Mouse (Mus musculus) heart, postnatal 0 days (tissue): ENCODE results near the gene Kdsr. TPM values are rescaled to one million over a fixed set of nuclear protein-coding genes. Genes with fewer than 3 reads are reported as not detected.

Source experiments
- ATAC-seq: fragments of 200-750 bp; cut with Nextera tagmentation; 2 replicates; pipeline ENCODE4 v1.8.0; 2017; ENCODE audit warnings: low read depth, moderate number of reproducible peaks, moderate library complexity; ENCODE audit not compliant: insufficient read depth
- DNase-seq: peaks from one replicate; pipeline ENCODE4 v3.0.0-alpha.2; 2016; ENCODE audit warnings: low spot score
- H3K27ac ChIP-seq: fragments of 300-500 bp; sonication (generic); 2 replicates; pipeline ENCODE4 v1.5.1; 2014; ENCODE audit warnings: low read depth, mild to moderate bottlenecking
- H3K27me3 ChIP-seq: fragments of 300-500 bp; sonication (generic); 2 replicates; pipeline ENCODE4 v1.6.1; 2014; ENCODE audit warnings: low read length, mixed read lengths; ENCODE audit not compliant: control insufficient read depth, insufficient read depth
- H3K36me3 ChIP-seq: fragments of 300-500 bp; sonication (generic); replicated peaks from 2 replicates; pipeline ENCODE4 v1.6.1; 2014; ENCODE audit warnings: low read length, mixed read lengths; ENCODE audit not compliant: control insufficient read depth, insufficient read depth
- H3K4me1 ChIP-seq: fragments of 300-500 bp; sonication (generic); 2 replicates; pipeline ENCODE4 v1.6.1; 2014; ENCODE audit warnings: antibody characterized with exemption; ENCODE audit not compliant: control insufficient read depth, insufficient read depth
- H3K4me2 ChIP-seq: fragments of 300-500 bp; sonication (generic); 2 replicates; pipeline ENCODE4 v1.6.1; 2014; ENCODE audit warnings: low read depth, mild to moderate bottlenecking, low read length, moderate library complexity
- H3K4me3 ChIP-seq: fragments of 300-500 bp; sonication (generic); 2 replicates; pipeline ENCODE4 v1.5.1; 2014; ENCODE audit warnings: low read depth, low read length
- H3K9ac ChIP-seq: fragments of 300-500 bp; sonication (generic); replicated peaks from 2 replicates; pipeline ENCODE4 v1.6.1; 2014; ENCODE audit warnings: low read depth, low read length, mixed read lengths
- H3K9me3 ChIP-seq: fragments of 300-500 bp; sonication (generic); replicated peaks from 2 replicates; pipeline ENCODE4 v1.6.1; 2016; ENCODE audit warnings: low read length; ENCODE audit not compliant: control insufficient read depth
- CTCF ChIP-seq: IDR thresholded peaks from 2 replicates; pipeline ENCODE4 v1.5.1; 2016; ENCODE audit warnings: antibody characterized with exemption, control low read depth, low read depth
- EP300 ChIP-seq: IDR thresholded peaks from 2 replicates; pipeline ENCODE4 v1.6.1; 2016; ENCODE audit warnings: antibody characterized with exemption, low read depth
- WGBS: fragments of 180-500 bp; shearing (Covaris S2); extraction: QIAGEN DNeasy Blood & Tissue Kit; methylation state at CpG from one replicate; pipeline ENCODE4 v1.1.7; 2014; 5-methylcytosine and 5-hydroxymethylcytosine counted together
- polyA plus RNA-seq: library from polyadenylated mRNA; unstranded; fragments of >200 nt; fragmentation: Nextera tagmentation; extraction: Ambion mirVana; gene quantifications from 2 replicates; pipeline ENCODE4 v1.2.1, GENCODE M21; 2015
- total RNA-seq: library from RNA; depleted of rRNA; stranded (reverse); fragments of >200 nt; gene quantifications from 2 replicates; pipeline ENCODE4 v1.2.3, GENCODE M21; 2014; ENCODE audit warnings: low replicate concordance

Kdsr gene
- total and polyA plus RNA-seq, 2 experiments from 2014 or later: 7.1 to 7.8 TPM

GRCm38 (mm10) chr1:106688161-106688516, 71.4 kb downstream of the Kdsr start:
- H3K27ac ChIP-seq: peak overlapping the region; percentile 37
- H3K4me1 ChIP-seq: peaks cover 12% of the 10 kb centered on the region; the same call in 1 of the 2 replicates
- no peak for TF ChIP-seq CTCF
- TF ChIP-seq EP300: no peak
- peak overlapping the region; percentile 34 for H3K4me2 ChIP-seq
- no peaks in the 10 kb centered on the region for H3K27me3 ChIP-seq
- H3K36me3 ChIP-seq: no peaks in the 10 kb centered on the region
- ATAC-seq: no peak
- H3K4me3 ChIP-seq: no peak overlapping the region; the same call in 1 of the 2 replicates
- no peak overlapping the region for H3K9ac ChIP-seq
- no peaks in the 10 kb centered on the region for H3K9me3 ChIP-seq
- 14% methylated on average over 5 of the region's 5 CpGs for WGBS
- no peak for DNase-seq

GRCm38 (mm10) chr1:106687435-106688160, 71.9 kb downstream of the Kdsr start:
- WGBS: 56% methylated on average over 18 of the region's 18 CpGs
- ATAC-seq: 0 out of 2 replicates have a peak, but pooled peaks have one; percentile 20
- Histone ChIP-seq H3K9me3 (no peaks in the 10 kb centered on the region), H3K4me2 (peak overlapping the region; percentile 34), H3K36me3 (no peaks in the 10 kb centered on the region), H3K9ac (no peak overlapping the region), H3K27me3 (no peaks in the 10 kb centered on the region), H3K4me1 (peaks cover 12% of the 10 kb centered on the region; the same call in 1 of the 2 replicates), H3K27ac (peak overlapping the region; percentile 37), H3K4me3 (no peak overlapping the region; the same call in 1 of the 2 replicates)
- no peak for DNase-seq
- no peak for TF ChIP-seq CTCF

- H3K36me3 ChIP-seq: peaks cover under 1% of the 10 kb centered on the region; the same call in 1 of the 2 replicates
- H3K4me2 ChIP-seq: no peak overlapping the region
- TF ChIP-seq EP300 (no peak), CTCF (no peak)
- H3K9me3 ChIP-seq: no peaks in the 10 kb centered on the region
- no peaks in the 10 kb centered on the region for H3K27me3 ChIP-seq
- peaks cover 12% of the 10 kb centered on the region; the same call in 1 of the 2 replicates for H3K4me1 ChIP-seq
- ATAC-seq (no peak), DNase-seq (no peak)
- no peak overlapping the region for H3K27ac ChIP-seq
- WGBS: 74% methylated on average over 2 of the region's 2 CpGs
- H3K9ac ChIP-seq: no peak overlapping the region
- H3K4me3 ChIP-seq: no peak overlapping the region
Measured at GRCm38 (mm10) chr1:106685702-106686101, 73.8 kb downstream of the Kdsr start.

GRCm38 (mm10) chr1:106684546-106684945, 75.0 kb downstream of the Kdsr start:
- WGBS: 69% methylated on average over 3 of the region's 3 CpGs
- TF ChIP-seq CTCF (no peak), EP300 (no peak)
- ATAC-seq: no peak
- Histone ChIP-seq H3K9me3 (no peaks in the 10 kb centered on the region), H3K27ac (no peak overlapping the region), H3K9ac (no peak overlapping the region), H3K4me1 (peaks cover 12% of the 10 kb centered on the region; the same call in 1 of the 2 replicates), H3K27me3 (no peaks in the 10 kb centered on the region), H3K36me3 (peaks cover 4% of the 10 kb centered on the region; the same call in 1 of the 2 replicates), H3K4me3 (no peak overlapping the region), H3K4me2 (no peak overlapping the region)
- no peak for DNase-seq

GRCm38 (mm10) chr1:106682829-106683228, 76.7 kb downstream of the Kdsr start:
- H3K27ac ChIP-seq: no peak overlapping the region
- H3K9ac ChIP-seq: no peak overlapping the region
- no peak for TF ChIP-seq CTCF
- no peak for TF ChIP-seq EP300
- ATAC-seq (no peak), DNase-seq (no peak)
- H3K4me2 ChIP-seq: no peak overlapping the region
- H3K36me3 ChIP-seq: peaks cover 4% of the 10 kb centered on the region; the same call in 1 of the 2 replicates
- 0 out of 2 replicates have a peak, but pooled peaks cover 2% of the 10 kb centered on the region for H3K4me1 ChIP-seq
- no peaks in the 10 kb centered on the region for H3K27me3 ChIP-seq
- H3K9me3 ChIP-seq: no peaks in the 10 kb centered on the region
- 87% methylated on average over 3 of the region's 3 CpGs for WGBS
- H3K4me3 ChIP-seq: no peak overlapping the region
